9 mouse cellular contexts compared by ENCODE assay signal in genomic region chr6:122308136-122308504, GRCm38 (mm10). TPM values are rescaled to one million over a fixed set of nuclear protein-coding genes. Genes with fewer than 3 reads are reported as not detected.
DNase-seq lines count a peak whose midpoint lies in the region; ATAC-seq and TF ChIP-seq lines count a peak whose summit lies in the region.
"Had no signal": no experiment of that assay in that cellular context is flagged by ENCODE, and none has a peak within 500 bp of the region (broad histone marks: within the 10 kb centered on the region; RNA-seq: fewer than 3 reads in every experiment).

No protein-coding gene starts in this region.

- no peaks in the 10 kb centered on the region for H3K27me3 ChIP-seq in heart, postnatal 0 days (ENCODE audit: control insufficient read depth, insufficient read depth, low read length)
- no peaks in the 10 kb centered on the region for H3K27me3 ChIP-seq in embryonic facial prominence, embryonic 13.5 days
- no peaks in the 10 kb centered on the region for H3K27me3 ChIP-seq in hindbrain, embryonic 15.5 days
- H3K27me3 ChIP-seq in megakaryocyte, embryonic 14.5 days (replicated peaks) = no peaks in the 10 kb centered on the region

- intact Hi-C loops in heart, postnatal 25 days (cut with DNase I) = loop anchor here (5.0 kb wide), 2 partner anchors 84 to 746 kb away; no protein-coding TSS in a partner anchor

- no peak for TF ChIP-seq CTCF in heart, postnatal 0 days (IDR thresholded peaks at IDR 0.05; ENCODE audit: low read depth)

- H3K36me3 ChIP-seq in heart, postnatal 0 days (replicated peaks; ENCODE audit: control insufficient read depth, insufficient read depth, low read length) = peaks cover 5% of the 10 kb centered on the region
- peaks cover 9% of the 10 kb centered on the region for H3K36me3 ChIP-seq in embryonic facial prominence, embryonic 13.5 days
- H3K36me3 ChIP-seq in hindbrain, embryonic 15.5 days = peaks cover 7% of the 10 kb centered on the region
- peaks cover 19% of the 10 kb centered on the region for H3K36me3 ChIP-seq in megakaryocyte, embryonic 14.5 days (replicated peaks; ENCODE audit: low read length)

- TF ChIP-seq EP300 in heart, postnatal 0 days (IDR thresholded peaks at IDR 0.05; ENCODE audit: low read depth) = no peak

- WGBS in heart, postnatal 0 days = 66% methylated on average over 6 of the region's 6 CpGs
- WGBS in embryonic facial prominence, embryonic 13.5 days = 71% methylated on average over 6 of the region's 6 CpGs
- 66% methylated on average over 6 of the region's 6 CpGs for WGBS in hindbrain, embryonic 15.5 days

- peak overlapping the region; percentile 98; the same call in 1 of the 2 replicates for H3K4me2 ChIP-seq in heart, postnatal 0 days (ENCODE audit: low read depth, low read length)
- peak overlapping the region; percentile 80 for H3K4me2 ChIP-seq in embryonic facial prominence, embryonic 13.5 days
- peak overlapping the region; percentile 13; the same call in 1 of the 2 replicates for H3K4me2 ChIP-seq in hindbrain, embryonic 15.5 days

- peaks cover 14% of the 10 kb centered on the region for H3K4me1 ChIP-seq in heart, postnatal 0 days (ENCODE audit: control insufficient read depth, insufficient read depth)
- H3K4me1 ChIP-seq in embryonic facial prominence, embryonic 13.5 days = peaks cover 22% of the 10 kb centered on the region
- H3K4me1 ChIP-seq in hindbrain, embryonic 15.5 days (replicated peaks) = peaks cover 20% of the 10 kb centered on the region
- peaks cover 47% of the 10 kb centered on the region for H3K4me1 ChIP-seq in megakaryocyte, embryonic 14.5 days

- no peak overlapping the region for H3K9ac ChIP-seq in heart, postnatal 0 days (replicated peaks; ENCODE audit: low read depth, low read length)
- H3K9ac ChIP-seq in embryonic facial prominence, embryonic 13.5 days = no peak overlapping the region
- H3K9ac ChIP-seq in hindbrain, embryonic 15.5 days = no peak overlapping the region; the same call in 1 of the 2 replicates

- H3K27ac ChIP-seq in heart, postnatal 0 days (ENCODE audit: low read depth) = no peak overlapping the region
- H3K27ac ChIP-seq in embryonic facial prominence, embryonic 13.5 days = 0 out of 2 replicates have a peak overlapping the region, but pooled peaks have one; percentile 28
- H3K27ac ChIP-seq in hindbrain, embryonic 15.5 days (replicated peaks) = 0 out of 2 replicates have a peak overlapping the region, but pooled peaks have one; percentile 47

- no peaks in the 10 kb centered on the region for H3K9me3 ChIP-seq in heart, postnatal 0 days (replicated peaks; ENCODE audit: control insufficient read depth, low read length)
- H3K9me3 ChIP-seq in embryonic facial prominence, embryonic 13.5 days = no peaks in the 10 kb centered on the region
- no peaks in the 10 kb centered on the region for H3K9me3 ChIP-seq in hindbrain, embryonic 15.5 days
- no peaks in the 10 kb centered on the region for H3K9me3 ChIP-seq in megakaryocyte, embryonic 14.5 days

- DNase-seq in heart, postnatal 0 days (ENCODE audit: low spot score) = no peak
- DNase-seq in heart, postnatal 25 days (ENCODE audit: low spot score) = no peak
- no peak for DNase-seq in urinary bladder, postnatal 10 days (ENCODE audit: low spot score)
- no peak for DNase-seq in cerebellum, adult 8-10 months
- DNase-seq in lung, postnatal 14 days = no peak

- ATAC-seq in heart, postnatal 0 days (ENCODE audit: insufficient read depth, low read depth) = no peak
- peak; percentile 4; the same call in 1 of the 2 replicates for ATAC-seq in embryonic facial prominence, embryonic 13.5 days (ENCODE audit: insufficient number of reproducible peaks, insufficient read depth, low FRiP score, low TSS enrichment, low read depth)
- no peak for ATAC-seq in hindbrain, embryonic 15.5 days (ENCODE audit: low FRiP score, low read depth)

- peak overlapping the region; percentile 98; the same call in 1 of the 2 replicates for H3K4me3 ChIP-seq in heart, postnatal 0 days (ENCODE audit: low read depth, low read length)
- peak overlapping the region; percentile 91 for H3K4me3 ChIP-seq in embryonic facial prominence, embryonic 13.5 days
- peak overlapping the region; percentile 87; the same call in 1 of the 2 replicates for H3K4me3 ChIP-seq in hindbrain, embryonic 15.5 days
- H3K4me3 ChIP-seq in megakaryocyte, embryonic 14.5 days (replicated peaks) = peak overlapping the region; percentile 92

RNA-seq across cellular contexts. Expression of gene M6pr, which starts 0.4 kb away (rescaled TPM):
- total RNA-seq in heart, postnatal 0 days (2014; rRNA removed; ENCODE audit: low replicate concordance) = 55.9 and 58.4 TPM in 2 replicates
- 52.2 and 52.9 TPM in 2 replicates for polyA plus RNA-seq in heart, postnatal 0 days (2015; fragmentation: Nextera tagmentation; extraction: Ambion mirVana)
- total RNA-seq in heart, postnatal 25 days (2021) = 10 to 100 TPM; 36.4 to 41.4 TPM
- 75.7 and 76.7 TPM in 2 replicates for polyA plus RNA-seq in embryonic facial prominence, embryonic 13.5 days (2015; fragmentation: Nextera tagmentation; extraction: Ambion mirVana)
- 46.7 and 51.3 TPM in 2 replicates for polyA plus RNA-seq in hindbrain, embryonic 15.5 days (2015; fragmentation: Nextera tagmentation; extraction: Ambion mirVana)
- 3.6 and 13.0 TPM in 2 replicates for polyA plus RNA-seq in megakaryocyte, embryonic 14.5 days (2012; ENCODE audit: insufficient read depth, low replicate concordance)

RNA-seq across cellular contexts. Expression of gene Klrg1, which starts 25.4 kb away (rescaled TPM):
- not detected in 2 replicates for total RNA-seq in heart, postnatal 0 days (2014; rRNA removed; ENCODE audit: low replicate concordance)
- not detected in 2 replicates for polyA plus RNA-seq in heart, postnatal 0 days (2015; fragmentation: Nextera tagmentation; extraction: Ambion mirVana)
- total RNA-seq in heart, postnatal 25 days (2021) = not detected
- polyA plus RNA-seq in embryonic facial prominence, embryonic 13.5 days (2015; fragmentation: Nextera tagmentation; extraction: Ambion mirVana) = not detected in 2 replicates
- polyA plus RNA-seq in hindbrain, embryonic 15.5 days (2015; fragmentation: Nextera tagmentation; extraction: Ambion mirVana) = 0.66 and 0.75 TPM in 2 replicates
- not detected in 2 replicates for polyA plus RNA-seq in megakaryocyte, embryonic 14.5 days (2012; ENCODE audit: insufficient read depth, low replicate concordance)
- total RNA-seq: ES-E14 had no signal

RNA-seq across cellular contexts. Expression of gene Phc1, which starts 32.2 kb away (rescaled TPM):
- total RNA-seq in heart, postnatal 0 days (2014; rRNA removed; ENCODE audit: low replicate concordance) = 19.6 TPM in 2 replicates
- polyA plus RNA-seq in heart, postnatal 0 days (2015; fragmentation: Nextera tagmentation; extraction: Ambion mirVana) = 4.3 and 4.6 TPM in 2 replicates
- 10 to 100 TPM; 17.1 to 18.7 TPM for total RNA-seq in heart, postnatal 25 days (2021)
- polyA plus RNA-seq in embryonic facial prominence, embryonic 13.5 days (2015; fragmentation: Nextera tagmentation; extraction: Ambion mirVana) = 24.5 and 25.8 TPM in 2 replicates
- polyA plus RNA-seq in hindbrain, embryonic 15.5 days (2015; fragmentation: Nextera tagmentation; extraction: Ambion mirVana) = 26.4 and 30.6 TPM in 2 replicates
- 2.8 and 35.8 TPM in 2 replicates for polyA plus RNA-seq in megakaryocyte, embryonic 14.5 days (2012; ENCODE audit: insufficient read depth, low replicate concordance)

Comparison
In these comparisons a context has a peak if more than half of its experiments do, and no peak if none do; other contexts are left out.
1. H3K4me2 ChIP-seq: peak in every context shown above with its lines; median percentile 98 in heart, postnatal 0 days; 80 in embryonic facial prominence, embryonic 13.5 days; 13 in hindbrain, embryonic 15.5 days.